Mouse (Mus musculus) stomach, postnatal 0 days (tissue): ENCODE data around the gene A4gnt. TPM values are rescaled to one million over a fixed set of nuclear protein-coding genes. Genes with fewer than 3 reads are reported as not detected.

Experiments used
- ATAC-seq: fragments of 200-750 bp; cut with Nextera tagmentation; 2 replicates; pipeline ENCODE4 v1.8.0; 2017; ENCODE audit not compliant: low FRiP score, low TSS enrichment
- DNase-seq: peaks from one replicate; pipeline ENCODE4 v3.0.0-alpha.2; 2016; ENCODE audit warnings: low spot score
- H3K27ac ChIP-seq: fragments of 300-500 bp; sonication (generic); replicated peaks from 2 replicates; pipeline ENCODE4 v1.5.1; 2014; ENCODE audit warnings: mild to moderate bottlenecking, control low read depth
- H3K27me3 ChIP-seq: fragments of 300-500 bp; sonication (generic); 2 replicates; pipeline ENCODE4 v1.6.1; 2014; ENCODE audit warnings: low read length; ENCODE audit not compliant: control insufficient read depth, insufficient read depth
- H3K36me3 ChIP-seq: fragments of 300-500 bp; sonication (generic); 2 replicates; pipeline ENCODE4 v1.6.1; 2014; ENCODE audit warnings: low read length, mixed read lengths; ENCODE audit not compliant: control insufficient read depth, insufficient read depth
- H3K4me1 ChIP-seq: fragments of 300-500 bp; sonication (generic); replicated peaks from 2 replicates; pipeline ENCODE4 v1.6.1; 2014; ENCODE audit warnings: antibody characterized with exemption; ENCODE audit not compliant: control insufficient read depth, insufficient read depth
- H3K4me2 ChIP-seq: fragments of 300-500 bp; sonication (generic); replicated peaks from 2 replicates; pipeline ENCODE4 v1.6.1; 2014; ENCODE audit warnings: low read depth, mild to moderate bottlenecking, control low read depth, moderate library complexity
- H3K4me3 ChIP-seq: fragments of 300-500 bp; sonication (generic); 2 replicates; pipeline ENCODE4 v1.5.1; 2014; ENCODE audit warnings: low read depth, low read length, control low read depth
- H3K9ac ChIP-seq: fragments of 300-500 bp; sonication (generic); 2 replicates; pipeline ENCODE4 v1.6.1; 2014; ENCODE audit warnings: mild to moderate bottlenecking, low read length, control low read depth, mixed read lengths
- H3K9me3 ChIP-seq: fragments of 300-500 bp; sonication (generic); 2 replicates; pipeline ENCODE4 v1.6.1; 2016; ENCODE audit warnings: low read length; ENCODE audit not compliant: control insufficient read depth
- CTCF ChIP-seq: IDR thresholded peaks from 2 replicates; pipeline ENCODE4 v1.5.1; 2016; ENCODE audit warnings: antibody characterized with exemption, low read depth, mild to moderate bottlenecking, moderate library complexity
- EP300 ChIP-seq: optimal IDR thresholded peaks from 2 replicates; pipeline ENCODE3; 2016; ENCODE audit warnings: antibody characterized with exemption
- WGBS: fragments of 180-500 bp; shearing (Covaris S2); extraction: QIAGEN DNeasy Blood & Tissue Kit; methylation state at CpG from one replicate; pipeline ENCODE4 v1.1.7; 2014; 5-methylcytosine and 5-hydroxymethylcytosine counted together
- polyA plus RNA-seq: library from polyadenylated mRNA; unstranded; fragments of >200 nt; fragmentation: Nextera tagmentation; extraction: Ambion mirVana; gene quantifications from 2 replicates; pipeline ENCODE4 v1.2.1, GENCODE M21; 2015

The A4gnt gene
- polyA plus RNA-seq, 1 experiment from 2014 or later: 4.5 TPM

- 90% methylated on average over 8 of the region's 8 CpGs for WGBS
- Histone ChIP-seq H3K9ac (no peak overlapping the region), H3K27me3 (no peaks in the 10 kb centered on the region), H3K4me2 (no peak overlapping the region), H3K4me3 (no peak overlapping the region), H3K9me3 (no peaks in the 10 kb centered on the region), H3K27ac (no peak overlapping the region), H3K4me1 (no peaks in the 10 kb centered on the region), H3K36me3 (no peaks in the 10 kb centered on the region)
- DNase-seq: no peak
- TF ChIP-seq EP300 (no peak), CTCF (no peak)
- ATAC-seq: no peak
Observed at GRCm38 (mm10) chr9:99619688-99620087, 7.4 kb downstream of the A4gnt start.

- Histone ChIP-seq H3K36me3 (no peaks in the 10 kb centered on the region), H3K4me1 (no peaks in the 10 kb centered on the region), H3K9me3 (no peaks in the 10 kb centered on the region), H3K27me3 (no peaks in the 10 kb centered on the region), H3K4me3 (no peak overlapping the region), H3K9ac (no peak overlapping the region), H3K4me2 (no peak overlapping the region), H3K27ac (no peak overlapping the region)
- TF ChIP-seq EP300 (no peak), CTCF (no peak)
- WGBS: 88% methylated on average over 11 of the region's 11 CpGs
- ATAC-seq: no peak
- no peak for DNase-seq
Observed at GRCm38 (mm10) chr9:99620196-99620595, 7.9 kb downstream of the A4gnt start.

GRCm38 (mm10) chr9:99622034-99622433 is 9.7 kb downstream of the A4gnt start:
- TF ChIP-seq CTCF (no peak), EP300 (no peak)
- no peaks in the 10 kb centered on the region for H3K36me3 ChIP-seq
- WGBS: 86% methylated on average over 1 of the region's 1 CpGs
- H3K4me3 ChIP-seq: no peak overlapping the region
- no peak overlapping the region for H3K4me2 ChIP-seq
- H3K27ac ChIP-seq: no peak overlapping the region
- H3K9ac ChIP-seq: no peak overlapping the region
- no peaks in the 10 kb centered on the region for H3K27me3 ChIP-seq
- no peaks in the 10 kb centered on the region for H3K4me1 ChIP-seq
- ATAC-seq: no peak
- no peaks in the 10 kb centered on the region for H3K9me3 ChIP-seq
- DNase-seq: no peak

- no peak for DNase-seq
- TF ChIP-seq CTCF: no peak
- no peak for TF ChIP-seq EP300
- whole genome bisulfite sequencing: 35% methylated on average over 2 of the region's 2 CpGs
Observed at GRCm38 (mm10) chr9:99622966-99623365, 10.7 kb downstream of the A4gnt start.

GRCm38 (mm10) chr9:99624117-99624516 is 11.8 kb downstream of the A4gnt start:
- ATAC-seq (no peak), DNase-seq (no peak)
- no peak overlapping the region for H3K4me2 ChIP-seq
- TF ChIP-seq EP300 (no peak), CTCF (no peak)
- H3K36me3 ChIP-seq: no peaks in the 10 kb centered on the region
- no peaks in the 10 kb centered on the region for H3K4me1 ChIP-seq
- H3K27me3 ChIP-seq: no peaks in the 10 kb centered on the region
- H3K9ac ChIP-seq: no peak overlapping the region
- no peak overlapping the region for H3K4me3 ChIP-seq
- H3K9me3 ChIP-seq: no peaks in the 10 kb centered on the region
- WGBS: 72% methylated on average over 6 of the region's 6 CpGs
- no peak overlapping the region for H3K27ac ChIP-seq

More at GRCm38 (mm10) chr9:99622966-99623365, 10.7 kb downstream of the A4gnt start:
- H3K27ac ChIP-seq: no peak overlapping the region
- peak; percentile 75; the same call in 1 of the 2 replicates for ATAC-seq
- no peaks in the 10 kb centered on the region for H3K27me3 ChIP-seq
- H3K36me3 ChIP-seq: no peaks in the 10 kb centered on the region
- H3K4me3 ChIP-seq: no peak overlapping the region
- H3K4me2 ChIP-seq: no peak overlapping the region
- no peaks in the 10 kb centered on the region for H3K9me3 ChIP-seq
- no peaks in the 10 kb centered on the region for H3K4me1 ChIP-seq
- H3K9ac ChIP-seq: no peak overlapping the region

- ATAC-seq (no peak), DNase-seq (no peak)
- 65% methylated on average over 4 of the region's 4 CpGs for WGBS
- Histone ChIP-seq H3K27ac (peak overlapping the region; percentile 84; the same call in 1 of the 2 replicates), H3K27me3 (no peaks in the 10 kb centered on the region), H3K36me3 (no peaks in the 10 kb centered on the region), H3K4me1 (0 out of 2 replicates have a peak, but pooled peaks cover 2% of the 10 kb centered on the region), H3K9me3 (no peaks in the 10 kb centered on the region), H3K9ac (no peak overlapping the region; the same call in 1 of the 2 replicates), H3K4me2 (peak overlapping the region; percentile 88), H3K4me3 (no peak overlapping the region)
- TF ChIP-seq EP300 (no peak), CTCF (no peak)
Observed at GRCm38 (mm10) chr9:99628581-99628980, 16.3 kb downstream of the A4gnt start.
